Comparison of ENCODE assay signal across 16 mouse cellular contexts in the genomic region with DNA sequence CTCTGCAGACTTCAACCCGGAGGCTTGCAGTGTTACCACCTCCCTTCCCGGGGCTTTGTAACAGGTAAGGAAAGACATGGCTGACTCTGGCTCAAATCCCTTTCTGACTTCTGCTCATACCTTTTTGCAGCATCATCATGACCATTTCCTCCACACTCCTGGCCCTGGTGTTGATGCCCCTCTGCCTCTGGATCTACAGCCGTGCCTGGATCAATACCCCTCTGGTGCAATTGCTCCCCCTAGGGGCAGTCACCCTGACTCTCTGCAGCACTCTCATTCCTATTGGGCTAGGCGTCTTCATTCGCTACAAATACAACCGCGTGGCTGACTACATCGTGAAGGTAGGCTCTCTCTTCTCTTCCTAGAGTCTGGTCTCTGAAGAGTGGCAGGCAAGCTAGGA. TPM values are rescaled to one million over a fixed set of nuclear protein-coding genes. Genes with fewer than 3 reads are reported as not detected.
DNase-seq lines count a peak whose midpoint lies in the region; ATAC-seq and TF ChIP-seq lines count a peak whose summit lies in the region.
"Not testable (repeated sequence)": the region's sequence is repeated elsewhere in the genome, so short reads cannot be mapped to it uniquely, and the experiment has no call there.
"Had no signal": no experiment of that assay in that cellular context is flagged by ENCODE, and none has a peak within 500 bp of the region (broad histone marks: within the 10 kb centered on the region; RNA-seq: fewer than 3 reads in every experiment).

No protein-coding gene starts in this region.

- H3K4me1 ChIP-seq in heart, embryonic 10.5 days; intestine, embryonic 16.5 days (ENCODE audit: control insufficient read depth, insufficient read depth, low read length); liver, embryonic 14.5 days (replicated peaks; ENCODE audit: control insufficient read depth in 2 of 2, insufficient read depth in 2 of 2, low read length in 1 of 2); midbrain, postnatal 0 days (ENCODE audit: insufficient read depth, low read length): not testable (repeated sequence)

- not testable (repeated sequence) for H3K36me3 ChIP-seq in heart, embryonic 10.5 days; intestine, embryonic 16.5 days (ENCODE audit: control insufficient read depth, insufficient read depth, low read length); liver, embryonic 14.5 days (replicated peaks; ENCODE audit: control insufficient read depth, insufficient read depth, low read depth); midbrain, postnatal 0 days (ENCODE audit: insufficient read depth, low read length); splenic B cell, adult 2 months (ENCODE audit: control insufficient read depth, insufficient read depth, low read length, poor library complexity, severe bottlenecking)

- H3K27me3 ChIP-seq in heart, embryonic 10.5 days (ENCODE audit: insufficient read depth, poor library complexity, severe bottlenecking), result peaks cover 69% of the 10 kb centered on the region
- peaks cover 21% of the 10 kb centered on the region for H3K27me3 ChIP-seq in intestine, embryonic 16.5 days (replicated peaks; ENCODE audit: control insufficient read depth, insufficient read depth, low read length)
- H3K27me3 ChIP-seq in liver, embryonic 14.5 days (ENCODE audit: control insufficient read depth, insufficient read depth, low read length), result peaks cover 34% of the 10 kb centered on the region
- not testable (repeated sequence) for H3K27me3 ChIP-seq in midbrain, postnatal 0 days (ENCODE audit: insufficient read depth, low read length); splenic B cell, adult 2 months (ENCODE audit: control insufficient read depth, insufficient read depth, low read length, poor library complexity, severe bottlenecking)

- peak; percentile 67 for TF ChIP-seq CTCF in liver, embryonic 14.5 days (IDR thresholded peaks at IDR 0.05; ENCODE audit: low read depth)
- peak; percentile 29 for TF ChIP-seq CTCF in midbrain, postnatal 0 days (IDR thresholded peaks at IDR 0.05)

- 30% methylated on average over 8 of the region's 8 CpGs for WGBS in heart, embryonic 10.5 days
- WGBS in intestine, embryonic 16.5 days, result 37% methylated on average over 8 of the region's 8 CpGs
- WGBS in liver, embryonic 14.5 days (ENCODE audit: insufficient replicate concordance), result 22% methylated on average over 8 of the region's 8 CpGs
- 35% methylated on average over 8 of the region's 8 CpGs for WGBS in midbrain, postnatal 0 days

- H3K9me3 ChIP-seq in heart, embryonic 10.5 days; intestine, embryonic 16.5 days (ENCODE audit: control insufficient read depth, low read length); liver, embryonic 14.5 days (ENCODE audit: control insufficient read depth, low read length); midbrain, postnatal 0 days (ENCODE audit: low read length): not testable (repeated sequence)

- H3K4me2 ChIP-seq in intestine, embryonic 16.5 days (ENCODE audit: low read depth, low read length); liver, embryonic 14.5 days (ENCODE audit: low read depth); midbrain, postnatal 0 days (ENCODE audit: low read depth, low read length, poor library complexity, severe bottlenecking): not testable (repeated sequence)

- not testable (repeated sequence) for H3K4me3 ChIP-seq in heart, embryonic 10.5 days; intestine, embryonic 16.5 days (ENCODE audit: low read length); liver, embryonic 14.5 days (ENCODE audit: insufficient read depth in 1 of 2, low read depth in 2 of 2, low read length in 2 of 2); midbrain, postnatal 0 days (ENCODE audit: low read depth, low read length)

- ATAC-seq in common myeloid progenitor, adult 5-6 weeks (replicated peaks; ENCODE audit: low read depth, poor library complexity, severe bottlenecking), result peak; percentile 71
- ATAC-seq in intestine, embryonic 16.5 days, result peak; percentile 21; the same call in 1 of the 2 replicates
- ATAC-seq in liver, embryonic 14.5 days (ENCODE audit: insufficient read depth); midbrain, postnatal 0 days (ENCODE audit: low FRiP score): not testable (repeated sequence)

- H3K27ac ChIP-seq in heart, embryonic 10.5 days; intestine, embryonic 16.5 days (ENCODE audit: low read length); liver, embryonic 14.5 days; midbrain, postnatal 0 days (ENCODE audit: low read depth, low read length): not testable (repeated sequence)

- DNase-seq in CD4-positive, CD25-positive, alpha-beta regulatory T cell, adult 2 months (ENCODE audit: low read depth, low spot score), result peak; percentile 44
- peak; percentile 27 for DNase-seq in T-cell, adult 2 months (ENCODE audit: low spot score)
- DNase-seq in heart, embryonic 10.5 days (ENCODE audit: low spot score), result peak; percentile 70
- not testable (repeated sequence) for DNase-seq in liver, embryonic 14.5 days (ENCODE audit: low read depth in 3 of 3, low spot score in 3 of 3); midbrain, postnatal 0 days (ENCODE audit: low spot score)
- peak; percentile 28 for DNase-seq in splenic B cell, adult 2 months (ENCODE audit: low read depth, low spot score)

- H3K9ac ChIP-seq in intestine, embryonic 16.5 days (ENCODE audit: low read depth, low read length); liver, embryonic 14.5 days (replicated peaks); midbrain, postnatal 0 days (replicated peaks; ENCODE audit: low read length, poor library complexity, severe bottlenecking): not testable (repeated sequence)

- TF ChIP-seq EP300 in liver, embryonic 14.5 days (IDR thresholded peaks at IDR 0.05; ENCODE audit: low read depth), result not testable (repeated sequence)

RNA-seq across cellular contexts. Expression of a gene that starts 1.5 kb away (rescaled TPM):
- not detected in 2 replicates for total RNA-seq in common myeloid progenitor, adult 5-6 weeks (2017)
- 0.14 and 0.30 TPM in 2 replicates for polyA plus RNA-seq in heart, embryonic 10.5 days (2016; fragmentation: Nextera tagmentation; extraction: Ambion mirVana)
- 8.2 and 12.0 TPM in 2 replicates for polyA plus RNA-seq in intestine, embryonic 16.5 days (2015; fragmentation: Nextera tagmentation; extraction: Ambion mirVana)
- polyA plus RNA-seq in liver, embryonic 14.5 days (2012; rRNA removed), result 0.03 and 0.06 TPM in 2 replicates
- not detected in 2 replicates for polyA plus RNA-seq in liver, embryonic 14.5 days (2014; fragmentation: Nextera tagmentation; extraction: Ambion mirVana)
- total RNA-seq in midbrain, postnatal 0 days (2014; rRNA removed), result 17.0 and 19.9 TPM in 2 replicates
- polyA plus RNA-seq in midbrain, postnatal 0 days (2015; fragmentation: Nextera tagmentation; extraction: Ambion mirVana), result 24.4 and 32.6 TPM in 2 replicates
- total RNA-seq: gastrocnemius, postnatal 14 days had no signal

RNA-seq across cellular contexts. Expression of a gene that starts 33.7 kb away (rescaled TPM):
- total RNA-seq in common myeloid progenitor, adult 5-6 weeks (2017), result not detected in 2 replicates
- not detected in 2 replicates for polyA plus RNA-seq in heart, embryonic 10.5 days (2016; fragmentation: Nextera tagmentation; extraction: Ambion mirVana)
- polyA plus RNA-seq in intestine, embryonic 16.5 days (2015; fragmentation: Nextera tagmentation; extraction: Ambion mirVana), result not detected in 2 replicates
- polyA plus RNA-seq in liver, embryonic 14.5 days (2012; rRNA removed), result not detected in 2 replicates
- polyA plus RNA-seq in liver, embryonic 14.5 days (2014; fragmentation: Nextera tagmentation; extraction: Ambion mirVana), result not detected in 2 replicates
- total RNA-seq in midbrain, postnatal 0 days (2014; rRNA removed), result not detected in 2 replicates
- not detected in 2 replicates for polyA plus RNA-seq in midbrain, postnatal 0 days (2015; fragmentation: Nextera tagmentation; extraction: Ambion mirVana)
- total RNA-seq: adrenal gland, adult 18-20 months; gastrocnemius, postnatal 14 days had no signal
- polyA plus RNA-seq: forebrain, embryonic 16.5 days; heart, embryonic 14.5 days; limb, embryonic 12.5 days; midbrain, embryonic 15.5 days; stomach, embryonic 14.5 days; urinary bladder, adult 2 months had no signal
